Mouse (Mus musculus) layer of hippocampus, postnatal 36 days (tissue): ENCODE results near the gene Chchd10. TPM values are rescaled to one million over a fixed set of nuclear protein-coding genes. Genes with fewer than 3 reads are reported as not detected.
"Not testable (repeated sequence)": the region's sequence is repeated elsewhere in the genome, so short reads cannot be mapped to it uniquely, and the experiment has no call there.

Source experiments
- DNase-seq, 2 experiments: peaks; one replicate each; pipeline ENCODE4 v3.0.0; 2022
- total RNA-seq, 2 experiments: library from RNA; stranded (reverse); gene quantifications; 2 replicates each; pipeline ENCODE4 v1.2.3; 2021

Chchd10 gene
- total RNA-seq = 100 to 1,000 TPM; 339 TPM

DNA sequence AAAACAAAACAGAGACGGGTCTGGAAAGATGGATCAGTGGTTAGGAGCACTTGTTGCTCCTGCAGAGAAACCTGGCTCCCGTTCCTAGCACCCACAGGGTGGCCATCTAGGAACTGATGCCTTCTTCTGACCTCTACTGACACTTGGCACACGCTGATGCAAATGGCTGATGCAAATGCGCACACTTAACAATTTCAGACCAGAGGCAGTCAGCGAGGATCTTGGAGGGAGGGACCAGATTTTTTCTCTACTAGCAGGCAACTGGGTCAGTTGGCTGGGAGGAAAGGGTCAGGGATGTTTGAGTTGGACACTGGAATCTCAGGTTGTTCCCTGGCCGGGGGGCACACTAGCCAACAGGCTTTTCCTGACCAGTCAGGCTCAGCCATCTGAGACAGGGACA, at the start of gene Chchd10:
TSS of gene Chchd10 (plus strand) at position 240 of the 400 bp plus-strand sequence.
- no peak for DNase-seq

DNA sequence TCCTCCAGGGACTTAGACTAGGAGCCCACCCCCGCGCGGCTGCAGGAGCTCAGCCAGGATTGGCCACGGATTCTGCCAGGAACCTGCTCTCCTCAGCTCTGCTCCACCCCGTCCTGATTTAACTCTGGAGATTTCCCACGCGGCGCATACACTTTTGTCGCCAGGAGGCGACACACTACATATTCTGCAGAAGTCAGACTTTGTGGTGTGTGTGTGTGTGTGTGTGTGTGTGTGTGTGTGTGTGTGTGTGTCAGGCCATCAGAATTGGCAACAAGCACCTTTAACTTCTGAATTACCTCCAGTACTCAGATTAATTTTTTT, 49.7 kb upstream of the Chchd10 start:
- DNase-seq = peak; percentile 62 to 74

DNA sequence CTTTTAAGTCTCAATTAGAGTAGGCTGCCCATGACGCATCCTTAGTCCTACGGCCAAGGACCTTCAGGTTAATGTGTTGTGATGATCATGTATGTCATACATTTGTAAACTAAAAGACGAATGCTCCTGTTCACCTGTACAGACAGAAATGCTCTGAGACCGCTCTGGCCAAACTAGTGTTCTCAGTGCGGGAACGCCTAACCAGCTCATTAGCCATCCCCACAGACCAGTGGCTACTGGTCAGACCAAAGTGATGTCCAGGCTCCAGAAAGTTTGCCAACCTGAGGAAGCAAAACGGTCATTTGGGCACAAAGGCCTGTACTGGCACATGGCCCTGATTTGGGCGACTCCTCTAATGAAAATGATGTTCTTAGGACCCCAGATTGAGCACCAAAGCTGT, 48.2 kb upstream of the Chchd10 start:
- DNase-seq = no peak

DNA sequence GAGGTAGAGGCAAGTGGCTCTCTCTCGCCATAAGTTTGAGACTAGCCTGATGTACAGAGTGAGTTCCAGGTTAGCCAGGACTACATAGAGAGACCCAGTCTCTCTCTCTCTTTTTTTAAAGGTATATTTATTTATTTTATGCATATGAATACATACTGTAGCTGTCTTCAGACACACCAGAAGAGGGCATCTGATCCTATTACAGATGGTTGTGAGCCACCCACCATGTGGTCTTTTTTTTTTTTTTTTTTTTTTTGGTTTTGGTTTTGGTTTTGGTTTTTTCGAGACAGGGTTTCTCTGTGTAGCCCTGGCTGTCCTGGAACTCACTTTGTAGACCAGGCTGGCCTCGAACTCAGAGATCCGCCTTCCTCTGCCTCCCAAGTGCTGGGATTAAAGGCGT, 45.4 kb upstream of the Chchd10 start:
- DNase-seq = not testable (repeated sequence)

DNA sequence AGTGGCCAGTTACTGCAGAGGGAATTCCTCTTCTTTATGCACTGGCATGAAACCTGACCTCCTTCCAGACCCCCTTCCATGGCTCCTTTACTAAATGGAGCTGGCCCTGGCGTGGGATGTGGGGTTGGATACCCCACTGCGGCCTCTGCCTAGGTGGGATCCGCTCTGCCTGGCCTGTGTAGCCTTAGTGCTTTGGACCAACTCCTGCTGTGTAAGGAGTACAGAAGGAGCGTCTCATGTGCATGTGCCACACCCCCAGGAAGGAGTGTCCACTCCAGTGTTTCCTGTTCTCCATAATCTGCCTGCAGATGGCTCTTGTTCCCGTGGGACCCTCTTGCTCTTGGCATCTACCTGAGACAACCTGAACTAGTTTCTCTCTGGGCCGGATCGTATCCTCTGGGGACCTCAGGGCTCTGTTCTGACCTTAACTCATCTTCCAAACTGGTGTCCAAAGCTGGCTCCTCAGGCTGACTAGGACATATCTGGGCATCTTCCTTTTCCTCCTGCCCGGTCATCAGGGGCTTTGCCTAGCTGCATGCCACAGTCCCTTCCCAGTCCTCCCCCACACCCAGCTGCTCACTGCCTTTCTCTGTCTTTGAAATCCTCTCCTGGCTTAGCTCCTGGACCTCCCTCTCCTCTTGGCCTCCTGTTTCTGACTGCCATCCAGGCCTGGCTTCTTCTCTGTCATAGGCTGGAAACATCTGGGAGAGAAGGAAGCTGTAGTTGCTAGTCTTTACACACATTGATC, 43.4 kb upstream of the Chchd10 start:
- no peak for DNase-seq

DNA sequence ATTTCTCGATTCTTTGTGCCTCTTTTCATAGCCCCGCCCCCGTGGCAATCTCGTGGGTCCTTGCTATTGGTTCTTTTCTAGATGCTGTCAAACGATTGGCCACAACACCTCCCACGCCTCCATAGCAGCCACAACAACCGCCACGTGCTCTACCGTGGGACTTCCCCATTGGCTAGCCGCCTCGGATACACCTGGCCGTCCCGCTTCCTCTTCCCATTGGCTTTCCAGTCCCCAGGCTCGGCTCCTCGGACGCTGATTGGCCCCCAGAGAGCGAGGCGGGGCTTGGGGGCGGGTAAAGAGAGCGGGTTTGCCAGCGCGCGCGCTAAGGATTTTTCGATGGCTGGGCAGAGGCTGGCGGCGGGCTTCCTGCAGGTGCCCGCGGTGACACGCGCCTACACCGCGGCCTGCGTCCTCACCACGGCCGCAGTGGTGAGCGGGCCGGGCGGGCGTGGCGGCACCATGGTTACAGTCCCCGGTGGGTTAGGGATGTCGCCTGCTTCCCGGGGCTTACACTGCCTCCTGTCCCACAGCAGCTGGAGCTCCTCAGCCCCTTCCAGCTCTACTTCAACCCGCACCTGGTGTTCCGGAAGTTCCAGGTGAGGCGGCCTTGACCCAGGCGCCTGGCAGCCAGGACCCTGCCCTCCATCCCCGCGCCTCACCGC, 39.7 kb upstream of the Chchd10 start, which contains the start of gene Derl3:
TSS of gene Derl3 (plus strand) at position 325 of the 662 bp plus-strand sequence.
- DNase-seq = peak; percentile 95 to 97

DNA sequence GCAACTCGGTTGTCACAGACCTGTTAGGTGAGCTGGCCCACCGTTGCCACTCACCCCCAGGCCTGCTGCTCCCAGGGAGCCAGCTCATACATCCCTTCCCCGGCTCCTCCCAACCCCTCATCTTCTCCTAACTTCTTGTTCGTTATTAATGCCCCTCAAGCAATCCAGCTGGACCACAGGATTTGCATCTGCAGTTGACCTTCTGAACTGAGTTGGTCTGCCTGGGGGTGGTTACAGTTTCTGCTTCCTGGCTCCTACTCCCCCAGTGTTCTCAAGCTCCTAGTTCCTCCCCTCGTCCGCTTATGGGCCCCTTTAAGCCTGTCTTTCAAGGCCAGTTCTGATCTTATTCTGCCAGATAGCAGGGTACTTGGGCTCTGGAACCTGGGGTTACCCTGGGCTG, 38.3 kb upstream of the Chchd10 start:
- DNase-seq = no peak

DNA sequence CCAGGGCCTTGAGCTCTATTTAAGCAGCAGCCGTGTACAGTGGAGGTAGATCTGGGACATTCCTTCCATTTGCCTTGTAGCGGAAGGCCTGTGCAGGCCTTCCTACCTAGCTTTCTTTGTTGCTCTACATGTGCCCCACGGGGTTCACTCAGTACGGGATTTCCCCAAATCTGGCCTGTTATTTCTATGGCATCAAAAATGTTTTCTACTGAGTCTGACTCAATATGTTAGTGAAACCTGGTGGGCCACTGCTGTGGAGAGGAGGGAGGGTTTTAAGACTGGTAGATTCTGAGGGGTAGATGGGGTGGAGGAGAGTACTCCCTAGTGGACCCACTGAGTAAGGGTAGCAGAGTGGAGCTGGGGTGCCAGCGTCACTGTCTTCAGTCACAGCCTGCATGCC, 37.2 kb upstream of the Chchd10 start:
- no peak for DNase-seq

DNA sequence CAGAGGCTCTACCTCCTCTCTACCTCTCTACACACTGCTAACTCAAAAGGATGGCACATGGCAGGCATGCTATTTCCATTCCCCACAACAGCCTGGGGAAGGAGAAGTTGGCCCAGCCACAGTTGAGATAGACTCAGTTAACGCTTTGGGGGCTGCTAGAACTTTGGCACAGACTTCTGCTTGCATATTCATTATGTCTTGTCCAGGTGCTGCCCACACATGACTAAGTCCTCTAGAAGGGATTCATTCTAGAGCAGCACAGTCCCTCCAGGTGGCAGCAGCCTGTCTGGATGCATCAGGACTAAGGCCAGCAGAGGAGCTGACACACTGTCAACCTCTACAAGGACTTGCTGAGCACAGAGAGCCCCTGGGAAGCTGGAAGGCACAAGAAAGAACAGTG, 36.7 kb upstream of the Chchd10 start:
- peak in 1 of 2 experiments; percentile 30 for DNase-seq

DNA sequence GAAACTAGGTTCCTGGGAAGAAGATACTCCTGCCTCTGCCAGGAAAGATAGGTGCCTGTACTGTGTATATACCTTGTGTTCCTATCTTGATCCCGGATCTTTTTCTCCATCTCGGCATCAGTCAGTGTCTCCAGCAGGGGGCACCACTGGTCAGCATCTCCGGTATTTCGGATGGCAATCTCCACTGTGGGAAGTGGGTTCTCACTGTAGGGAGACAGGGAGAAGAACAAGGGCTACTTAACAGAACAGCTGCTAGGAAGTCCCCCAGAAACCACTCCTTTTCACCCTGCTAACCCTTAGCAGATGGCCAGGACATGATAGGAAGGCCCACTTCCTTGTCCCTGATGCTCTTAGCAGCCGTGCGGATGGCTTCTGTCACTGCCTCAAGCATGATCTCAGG, 35.6 kb upstream of the Chchd10 start:
- peak; percentile 54 to 60 for DNase-seq

DNA sequence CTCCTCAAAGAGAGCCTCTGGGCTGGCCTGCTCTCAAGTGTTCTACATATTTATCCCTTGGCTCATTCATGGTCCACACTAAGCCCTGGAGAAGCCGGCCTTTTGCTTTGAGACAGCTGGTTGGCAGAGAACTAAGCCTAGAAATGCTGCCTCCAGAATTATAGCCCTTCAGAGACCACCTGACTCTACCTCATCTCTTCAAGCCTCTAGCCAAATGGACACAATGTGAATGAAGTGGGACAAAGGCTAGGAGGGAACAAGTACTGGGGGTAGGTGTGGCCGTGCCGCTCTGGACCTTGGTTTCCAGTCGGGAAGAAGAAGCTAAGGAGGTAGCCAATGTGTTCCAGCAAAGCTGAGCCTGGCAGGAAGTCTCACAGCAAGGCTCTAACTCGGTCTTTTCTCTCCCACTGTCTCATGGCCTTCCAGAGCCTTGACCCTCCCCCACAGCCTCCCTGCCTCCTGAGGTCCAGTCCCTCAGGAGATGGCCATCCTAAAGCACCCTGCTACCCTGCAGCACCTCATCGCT, 34.8 kb upstream of the Chchd10 start:
- DNase-seq = no peak

DNA sequence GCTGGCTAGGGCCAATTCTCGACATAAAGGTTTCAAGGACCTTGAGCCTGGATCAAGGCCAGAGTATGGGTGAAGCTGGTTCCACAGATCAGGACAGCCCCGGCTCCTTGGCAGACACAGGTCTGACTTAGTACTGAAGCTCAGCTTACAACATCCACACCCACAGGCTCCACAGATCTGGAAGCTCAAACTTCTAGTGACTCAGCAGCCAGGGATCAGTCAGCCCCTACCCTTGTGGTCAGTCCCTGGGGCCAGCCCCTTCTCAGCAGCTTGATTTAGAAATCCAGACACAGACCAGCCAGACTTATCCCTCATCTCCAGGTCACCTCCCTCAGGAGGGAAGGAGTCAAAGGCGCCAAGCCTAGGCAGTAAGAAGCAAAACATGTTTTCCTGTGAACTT, 34.1 kb upstream of the Chchd10 start:
- DNase-seq = no peak

DNA sequence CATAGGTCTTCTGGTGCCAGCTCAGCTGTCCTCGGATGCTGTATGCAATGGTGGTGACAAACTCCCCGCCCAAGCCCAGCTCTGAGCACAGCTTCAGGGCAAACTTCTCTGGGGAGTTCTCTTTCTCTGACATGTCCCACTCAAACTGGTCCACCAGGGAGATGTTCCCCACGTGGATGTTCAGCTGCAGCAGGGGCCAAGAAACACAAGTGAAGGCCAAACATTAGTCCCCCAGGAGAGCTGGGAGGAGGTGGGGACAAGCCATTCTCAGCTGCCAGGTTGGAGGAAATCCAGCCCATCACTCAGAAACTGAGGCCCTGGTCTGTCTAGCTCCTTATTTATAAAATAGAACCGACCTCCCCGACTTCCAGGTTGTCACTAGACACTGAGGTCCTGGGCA, 28.5 kb upstream of the Chchd10 start:
- DNase-seq = no peak

DNA sequence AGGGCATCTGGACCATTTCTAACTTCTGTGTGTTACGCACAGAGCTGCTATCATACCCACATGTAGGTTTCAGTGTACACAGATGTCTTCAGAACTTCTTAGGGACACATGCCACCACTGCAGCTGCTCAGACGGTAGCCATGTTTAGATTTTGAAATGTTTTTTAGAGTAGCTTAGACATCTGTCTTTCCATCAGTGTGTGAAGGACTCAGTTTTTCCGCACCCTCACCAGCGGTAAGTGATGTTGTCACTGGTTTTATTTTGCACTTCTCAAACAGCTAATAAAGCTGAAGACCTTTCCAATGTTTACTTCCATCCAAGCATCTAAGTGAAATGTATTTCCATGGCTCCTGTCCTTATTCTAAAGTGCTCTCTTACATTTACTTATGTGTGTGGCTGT, 26.0 kb upstream of the Chchd10 start:
- no peak for DNase-seq

DNA sequence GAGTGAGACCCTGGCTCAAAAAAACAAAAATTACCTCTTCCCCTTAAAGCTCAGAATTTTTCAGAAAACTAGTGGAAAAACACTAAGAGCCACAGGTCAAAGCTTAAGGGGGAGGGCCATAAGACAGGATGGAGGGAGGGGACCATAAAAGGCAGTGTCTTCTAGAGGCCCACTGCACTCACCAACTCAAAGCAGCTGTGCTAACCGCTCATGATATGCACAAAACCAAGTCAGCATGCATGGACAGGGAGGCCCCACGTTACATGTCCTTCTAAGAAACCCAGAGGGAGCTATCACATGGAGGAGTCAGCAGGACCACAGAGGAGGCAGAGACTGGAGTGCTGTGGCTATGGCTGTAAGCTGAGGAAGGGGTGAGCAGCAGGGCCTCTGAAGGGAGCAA, 22.2 kb upstream of the Chchd10 start:
- no peak for DNase-seq

DNA sequence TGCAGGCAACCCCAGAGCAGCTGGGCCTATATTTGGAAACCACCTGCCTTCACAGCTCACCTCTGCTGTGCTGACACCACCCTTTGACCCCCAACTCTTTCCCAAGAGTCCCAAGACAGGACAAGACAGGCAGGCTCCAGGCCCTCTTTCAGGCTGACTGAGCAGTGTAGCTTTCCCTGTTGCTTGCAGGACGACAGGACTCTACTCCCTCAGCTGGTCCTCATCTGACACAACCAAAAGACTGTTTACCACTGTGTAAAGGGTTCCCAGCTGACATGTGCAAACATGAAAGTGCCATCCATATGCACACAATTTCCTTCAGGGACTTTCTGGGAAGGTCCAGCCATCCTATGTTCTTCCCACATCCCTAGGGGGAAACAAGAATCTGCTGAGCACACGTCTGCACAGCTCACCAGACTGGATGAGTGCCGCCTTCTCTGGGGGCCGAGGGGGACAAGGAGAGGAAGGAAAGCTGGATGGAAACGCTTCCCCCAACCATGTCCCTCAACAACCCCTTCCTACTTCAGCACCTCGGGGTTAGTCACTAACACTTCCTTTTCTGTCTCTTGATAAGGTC, 19.8 kb upstream of the Chchd10 start:
- no peak for DNase-seq

DNA sequence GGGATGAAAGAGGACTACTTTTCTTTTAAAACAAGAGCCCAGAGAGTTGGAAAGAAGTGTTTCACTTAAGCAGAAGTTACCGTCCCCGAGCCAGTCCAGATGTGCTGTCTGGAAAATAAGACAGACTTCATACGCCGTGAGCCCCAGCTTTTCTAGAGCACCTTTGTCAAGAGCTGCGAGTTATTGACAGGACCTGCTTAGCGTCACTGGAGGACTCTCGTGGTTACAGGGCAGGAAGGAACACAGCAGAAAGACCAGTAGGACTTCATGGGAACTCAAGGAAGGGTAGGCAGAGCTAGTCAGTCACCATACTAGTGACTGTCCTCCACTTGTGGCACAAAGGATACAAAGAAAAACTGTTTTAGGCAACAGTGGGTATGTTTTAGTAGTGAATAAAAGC, 17.4 kb upstream of the Chchd10 start:
- DNase-seq = no peak

DNA sequence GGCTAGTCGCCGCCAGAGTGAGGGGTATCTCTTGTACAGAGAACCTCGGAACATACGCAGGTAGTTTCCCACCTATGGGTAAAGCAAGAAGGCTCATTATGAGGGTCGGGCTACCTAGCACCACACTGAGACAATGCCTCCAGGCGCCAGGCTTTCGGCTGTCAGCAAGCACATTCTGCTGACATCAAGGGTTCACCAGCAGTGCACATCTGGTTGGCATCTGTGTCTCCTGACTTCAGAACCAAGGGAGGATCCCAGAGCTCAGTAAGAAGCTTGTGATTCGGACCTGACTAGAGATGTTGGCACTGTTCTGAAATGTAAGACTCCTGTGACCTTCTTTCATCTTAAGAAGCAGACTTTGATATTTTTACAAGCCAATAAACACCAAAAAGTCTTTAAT, 16.1 kb upstream of the Chchd10 start:
- DNase-seq = no peak

DNA sequence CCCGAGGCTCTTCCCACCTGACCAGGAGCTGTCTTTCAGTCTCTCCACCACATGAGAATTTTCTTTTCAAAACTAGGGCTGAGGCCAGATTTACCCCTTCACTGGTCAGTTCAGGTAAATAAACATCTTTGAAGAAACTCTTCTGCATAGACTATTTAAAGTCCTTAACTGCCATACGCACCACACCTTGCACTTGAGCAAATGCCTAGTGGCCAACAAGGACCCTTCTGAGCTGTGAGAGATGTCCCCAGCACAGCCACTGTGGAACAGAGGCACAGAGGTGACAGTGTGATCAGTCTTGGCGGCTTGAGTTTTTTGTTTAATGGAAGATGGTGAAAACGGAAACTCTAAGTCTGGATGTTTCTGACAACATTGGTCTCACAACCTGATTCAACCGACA, 13.9 kb upstream of the Chchd10 start:
- DNase-seq = no peak

DNA sequence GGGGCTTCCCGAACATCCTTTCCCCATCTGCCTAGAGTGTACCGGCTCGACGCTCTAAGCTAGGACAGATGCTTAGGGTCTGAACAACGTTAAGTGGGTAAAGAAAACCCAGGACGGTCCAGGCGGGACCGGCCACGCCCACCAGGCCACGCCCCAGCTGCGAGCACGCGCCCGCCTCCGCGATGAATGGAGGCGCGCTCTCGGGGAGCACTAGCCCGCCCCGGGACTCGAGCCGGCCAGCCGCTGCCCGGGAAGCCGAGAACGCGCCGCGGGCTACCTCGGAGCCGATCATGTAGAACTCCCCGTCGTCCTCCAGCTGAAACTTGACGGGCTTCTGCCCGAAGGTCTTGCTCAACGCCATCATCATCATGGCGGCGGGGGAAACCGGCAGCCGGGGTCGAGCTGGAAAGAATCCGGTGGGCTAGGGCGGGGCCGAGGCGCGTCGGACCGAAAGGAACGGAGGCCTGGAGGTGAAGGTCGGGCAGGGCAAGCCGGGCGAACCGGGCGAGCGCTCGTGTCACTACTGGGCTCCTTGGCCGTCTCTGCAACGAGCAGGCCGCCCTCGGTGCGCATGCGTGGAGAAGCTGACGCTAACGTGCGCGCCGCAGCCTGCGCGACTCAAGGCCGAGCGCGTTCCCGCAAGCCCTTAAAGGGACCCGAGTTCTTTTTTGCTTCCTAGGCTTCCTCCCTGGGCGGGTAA, 11.8 kb upstream of the Chchd10 start, which contains the start of gene Smarcb1:
TSS of gene Smarcb1 (minus strand) at position 592 of the 700 bp plus-strand sequence.
- peak; percentile 92 to 93 for DNase-seq

DNA sequence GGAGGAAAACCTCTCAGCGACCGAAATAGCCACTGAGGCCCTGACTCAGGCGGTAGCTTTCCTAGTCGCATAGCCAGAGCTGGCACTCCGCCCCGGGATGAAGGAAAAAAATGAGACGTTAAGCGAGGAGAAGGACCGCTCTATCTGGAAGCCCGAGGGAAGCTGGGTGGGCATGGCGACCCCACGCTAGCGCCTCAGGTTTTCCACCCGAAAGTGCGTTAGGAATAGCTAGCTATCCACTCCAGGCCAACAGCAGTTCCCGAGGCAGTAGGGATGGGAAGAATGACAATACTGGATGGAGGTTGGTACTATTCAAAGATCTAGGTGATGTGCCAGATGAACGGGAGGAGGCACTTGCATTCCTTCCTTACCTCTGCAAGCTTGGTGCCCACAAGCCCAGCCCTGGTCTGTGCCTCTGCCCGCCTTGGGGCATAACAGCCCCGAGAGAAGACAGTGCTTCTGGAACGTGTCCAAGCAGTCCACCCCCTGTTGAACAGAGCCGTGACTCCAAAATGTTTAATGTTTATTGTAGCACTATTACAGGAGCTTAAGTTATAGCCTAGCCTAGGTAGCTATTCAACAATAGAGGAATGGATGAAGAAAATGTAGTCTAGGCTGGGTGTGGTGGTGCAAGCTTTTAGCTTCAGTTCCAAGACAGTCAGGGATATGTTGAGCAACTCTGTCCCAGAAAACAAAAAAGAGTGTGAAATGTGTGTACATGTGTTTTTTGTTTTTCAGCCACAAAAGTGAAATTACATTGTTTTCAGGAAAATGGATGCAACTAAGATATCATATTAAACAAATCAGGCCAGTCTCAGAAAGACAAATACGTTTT, 11.0 kb upstream of the Chchd10 start:
- DNase-seq = peak in 1 of 2 experiments; percentile 36

DNA sequence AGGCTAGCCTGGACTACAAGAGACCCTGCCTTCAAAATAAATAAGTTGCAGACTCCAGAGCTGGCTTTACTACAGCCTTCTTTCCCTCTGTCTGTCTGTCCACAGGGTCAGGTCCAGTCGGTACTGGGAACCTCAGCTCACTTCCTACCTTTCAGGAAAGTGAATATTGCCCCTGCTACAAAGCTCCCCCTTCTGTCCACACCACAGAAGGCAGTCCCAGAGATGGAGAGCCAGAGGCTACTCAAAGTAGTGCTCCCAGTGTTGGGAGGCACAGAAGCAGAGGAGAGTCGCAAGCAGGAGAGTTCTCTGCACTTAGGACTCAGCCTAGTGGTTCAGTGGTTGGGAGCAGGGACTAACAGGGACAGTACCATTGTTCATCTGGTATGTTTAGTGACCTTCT, 8.6 kb upstream of the Chchd10 start:
- no peak for DNase-seq
